Mouse (Mus musculus): ENCODE results near the gene AL732309.1. TPM values are rescaled to one million over a fixed set of nuclear protein-coding genes. Genes with fewer than 3 reads are reported as not detected.
"Not testable (repeated sequence)": the region's sequence is repeated elsewhere in the genome, so short reads cannot be mapped to it uniquely, and the experiment has no call there.

Gene AL732309.1
- total RNA-seq, 2 experiments from 2014 or later: 1.9 to 2.4 TPM

- intact Hi-C loops (cut with DNase I): no loop called here
- DNase-seq: peak; percentile 98 to 99
Observed at GRCm38 (mm10) chr2:25271827-25272511, 25.3 kb upstream of the AL732309.1 start, which contains the start of the genes Ssna1 and Anapc2. TSS of gene Ssna1 (minus strand) at chr2:25272438. TSS of gene Anapc2 (plus strand) at chr2:25272478.

- DNase-seq: no peak
- intact Hi-C loops (cut with DNase I): no loop called here
Observed at GRCm38 (mm10) chr2:25267746-25268309, 21.2 kb upstream of the AL732309.1 start.

- DNase-seq: no peak
- intact Hi-C loops (cut with DNase I): no loop called here
Observed at GRCm38 (mm10) chr2:25267241-25267640, 20.6 kb upstream of the AL732309.1 start.

GRCm38 (mm10) chr2:25266720-25267119 is 20.1 kb upstream of the AL732309.1 start:
- DNase-seq: peak; percentile 45 to 59

GRCm38 (mm10) chr2:25265897-25266656 is 19.4 kb upstream of the AL732309.1 start:
- intact Hi-C loops (cut with DNase I): no loop called here
- peak in 1 of 2 experiments; percentile 42 for DNase-seq

More at GRCm38 (mm10) chr2:25266720-25267119, 20.1 kb upstream of the AL732309.1 start:
- intact Hi-C loops (cut with DNase I): no loop called here

- intact Hi-C loops (cut with DNase I): no loop called here
Observed at GRCm38 (mm10) chr2:25264851-25265250, 18.2 kb upstream of the AL732309.1 start.

GRCm38 (mm10) chr2:25264286-25264660 is 17.6 kb upstream of the AL732309.1 start:
- no peak for DNase-seq
- intact Hi-C loops (cut with DNase I): no loop called here

More at GRCm38 (mm10) chr2:25264851-25265250, 18.2 kb upstream of the AL732309.1 start:
- DNase-seq: no peak

GRCm38 (mm10) chr2:25263623-25264285 is 17.1 kb upstream of the AL732309.1 start:
- DNase-seq: no peak
- intact Hi-C loops (cut with DNase I): no loop called here

- DNase-seq: peak; percentile 33 to 46
- intact Hi-C loops (cut with DNase I): no loop called here
Observed at GRCm38 (mm10) chr2:25262795-25263622, 16.3 kb upstream of the AL732309.1 start.

- peak; percentile 92 to 93 for DNase-seq
- intact Hi-C loops (cut with DNase I): no loop called here
Observed at GRCm38 (mm10) chr2:25262291-25262767, 15.7 kb upstream of the AL732309.1 start, which contains the start of gene Tprn. TSS of gene Tprn (plus strand) at chr2:25262618.

- intact Hi-C loops (cut with DNase I): no loop called here
- no peak for DNase-seq
Observed at GRCm38 (mm10) chr2:25261870-25262269, 15.2 kb upstream of the AL732309.1 start.

- intact Hi-C loops (cut with DNase I): no loop called here
- DNase-seq: no peak
Observed at GRCm38 (mm10) chr2:25258887-25259286, 12.2 kb upstream of the AL732309.1 start.

- DNase-seq; intact Hi-C loops (cut with DNase I): not testable (repeated sequence)
Observed at GRCm38 (mm10) chr2:25257250-25257649, 10.6 kb upstream of the AL732309.1 start.

- intact Hi-C loops (cut with DNase I): not testable (repeated sequence)
- DNase-seq: peak; percentile 44 to 64
Observed at GRCm38 (mm10) chr2:25256443-25257109, 9.9 kb upstream of the AL732309.1 start.

- intact Hi-C loops (cut with DNase I): loop anchor here (2.0 kb wide), 1 partner anchor 61 kb away; no protein-coding TSS in a partner anchor
- peak; percentile 85 to 89 for DNase-seq
Observed at GRCm38 (mm10) chr2:25255284-25255779, 8.7 kb upstream of the AL732309.1 start, which contains the start of gene Tmem203. TSS of gene Tmem203 (plus strand) at chr2:25255439.

GRCm38 (mm10) chr2:25252331-25252730 is 5.7 kb upstream of the AL732309.1 start:
- intact Hi-C loops (cut with DNase I): loop anchor here (2.0 to 5.0 kb wide), 2 partner anchors 24 to 155 kb away; partner anchors contain the start of gene Noxa1

GRCm38 (mm10) chr2:25244144-25244543 is 2.5 kb downstream of the AL732309.1 start:
- intact Hi-C loops (cut with DNase I): no loop called here
- no peak for DNase-seq

More at GRCm38 (mm10) chr2:25252331-25252730, 5.7 kb upstream of the AL732309.1 start:
- DNase-seq: no peak

GRCm38 (mm10) chr2:25243342-25243741 is 3.3 kb downstream of the AL732309.1 start:
- intact Hi-C loops (cut with DNase I): no loop called here
- no peak for DNase-seq

Measured in heart, postnatal 14 days (tissue).